Mouse (Mus musculus) Patski (cell line): ENCODE data around the gene Fam129b. TPM values are rescaled to one million over a fixed set of nuclear protein-coding genes. Genes with fewer than 3 reads are reported as not detected.
A peak's percentile ranks its signal among the peaks of the same experiment; 100 is the strongest.

Source experiments
- ATAC-seq: fragments of 100-300 bp; one replicate; pipeline ENCODE4 v1.8.0; 2021
- CTCF ChIA-PET: fragments of 350-600 bp; sonication (Branson Sonifier 250); formaldehyde crosslinking; loops from one replicate; lab custom pipeline; 2022; ENCODE audit warnings: inconsistent platforms; lab: Charles Lee
- POLR2A ChIA-PET: fragments of 350-600 bp; sonication (Branson Sonifier 250); formaldehyde crosslinking; loops from one replicate; lab custom pipeline; 2022; ENCODE audit warnings: antibody characterized with exemption, inconsistent platforms; lab: Charles Lee
- DNase-seq: peaks from one replicate; pipeline ENCODE4 v3.0.0-alpha.2; 2011; ENCODE audit warnings: low read depth, low spot score
- H3K27me3 ChIP-seq: fragments of 371-371 bp; one replicate; pipeline ENCODE4 v1.5.1; 2021
- CTCF ChIP-seq: fragments of 100-300 bp; IDR thresholded peaks from one replicate; pipeline ENCODE4 v1.5.1; 2021
- in situ Hi-C: fragments of 300-500 bp; cut with MboI; formaldehyde crosslinking; loops from 3 replicates; pipeline ENCODE4 v1.11.1; 2018; ENCODE audit warnings: low pct_unique_long_range_greater_than_20kb, mixed read lengths
- polyA plus RNA-seq: library from polyadenylated mRNA; unstranded; gene quantifications from one replicate; pipeline ENCODE4 v1.2.3, GENCODE M21; 2021

Fam129b gene
- polyA plus RNA-seq, 1 experiment from 2014 or later, result 170 TPM

DNA sequence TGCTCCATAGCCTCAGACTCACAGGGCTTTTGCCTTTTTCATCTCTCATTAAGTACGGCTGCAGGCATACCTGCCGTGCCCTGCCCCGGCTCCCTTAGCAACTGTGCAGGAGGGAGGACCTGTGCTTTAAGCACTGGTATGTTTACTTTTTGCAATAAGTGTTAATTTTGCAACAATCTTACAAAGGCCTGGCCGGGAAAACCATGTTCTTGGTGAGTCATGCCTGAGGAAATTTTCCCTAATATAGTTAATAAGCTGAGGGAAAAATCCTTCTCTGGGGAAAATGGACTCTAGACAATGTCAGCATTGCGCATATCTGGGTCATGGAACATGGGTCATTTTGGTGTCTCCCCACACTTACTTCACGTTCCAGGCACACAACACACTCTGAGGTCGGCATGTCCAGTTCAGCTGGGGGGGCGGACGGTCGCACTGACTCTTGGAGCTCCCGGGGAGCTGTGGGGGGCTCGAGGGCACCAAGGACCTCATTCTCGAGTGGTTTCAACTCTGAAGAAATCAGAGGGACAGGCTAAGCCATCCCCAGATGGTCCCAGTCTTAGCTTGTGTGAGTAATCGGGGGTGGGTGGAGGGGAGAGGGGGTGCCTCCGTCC lies 51.8 kb downstream of the Fam129b start:
- peak; percentile 78 for DNase-seq
- no peak for TF ChIP-seq CTCF
- H3K27me3 ChIP-seq, result no peaks in the 10 kb centered on the region
- ATAC-seq, result peak; percentile 8
- ChIA-PET CTCF (interaction anchor here (1.0 to 6.7 kb wide), 26 partner anchors 9 to 169 kb away, joined by 3 to 62 read pairs (median 5); no protein-coding TSS in a partner anchor), POLR2A (interaction anchor here (0.7 to 2.0 kb wide), 7 partner anchors 11 to 69 kb away, joined by 3 to 5 read pairs (median 3); no protein-coding TSS in a partner anchor)
- in situ Hi-C loops, result no loop called here

DNA sequence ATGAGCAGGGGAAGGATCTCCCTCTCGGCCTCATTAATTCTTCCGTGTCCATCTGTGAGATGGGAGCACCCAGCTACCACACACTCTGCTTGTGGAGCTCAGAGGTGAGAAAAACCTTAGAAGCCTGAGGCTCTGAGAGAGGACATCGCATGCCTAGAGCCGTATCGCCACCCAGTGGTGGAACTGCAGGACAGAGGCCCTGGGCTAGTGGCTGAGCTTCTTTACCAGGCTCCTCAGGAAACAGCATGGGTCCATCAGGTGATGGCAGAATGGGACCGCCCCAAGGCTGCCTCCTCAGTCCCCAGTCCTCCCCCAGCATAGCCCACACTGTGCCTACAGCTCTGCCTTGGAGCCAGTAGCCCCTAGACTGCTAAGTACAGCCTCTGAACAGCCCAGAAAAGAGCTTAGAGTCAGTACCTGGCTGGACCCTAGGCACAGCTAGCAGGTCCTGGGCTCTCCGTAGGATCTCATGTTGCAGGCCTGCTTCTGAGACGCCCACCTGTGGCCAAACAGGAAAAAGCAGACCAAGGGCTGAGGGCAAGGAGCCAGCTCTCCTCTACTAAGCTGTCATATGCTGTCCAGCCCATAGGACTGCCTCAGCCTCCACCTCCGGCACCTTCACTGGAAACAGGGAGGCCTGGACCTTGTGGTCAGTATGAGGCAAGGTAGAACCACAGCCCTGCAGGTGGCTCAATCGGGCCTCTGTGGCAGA lies 52.5 kb downstream of the Fam129b start:
- no peaks in the 10 kb centered on the region for H3K27me3 ChIP-seq
- no peak for TF ChIP-seq CTCF
- ATAC-seq, result peak; percentile 63
- ChIA-PET CTCF (interaction anchor here (0.8 to 6.7 kb wide), 29 partner anchors 9 to 171 kb away, joined by 3 to 62 read pairs (median 4); no protein-coding TSS in a partner anchor), POLR2A (interaction anchor here (0.7 to 2.0 kb wide), 7 partner anchors 11 to 69 kb away, joined by 3 to 5 read pairs (median 3); no protein-coding TSS in a partner anchor)
- in situ Hi-C loops, result no loop called here
- DNase-seq, result no peak

DNA sequence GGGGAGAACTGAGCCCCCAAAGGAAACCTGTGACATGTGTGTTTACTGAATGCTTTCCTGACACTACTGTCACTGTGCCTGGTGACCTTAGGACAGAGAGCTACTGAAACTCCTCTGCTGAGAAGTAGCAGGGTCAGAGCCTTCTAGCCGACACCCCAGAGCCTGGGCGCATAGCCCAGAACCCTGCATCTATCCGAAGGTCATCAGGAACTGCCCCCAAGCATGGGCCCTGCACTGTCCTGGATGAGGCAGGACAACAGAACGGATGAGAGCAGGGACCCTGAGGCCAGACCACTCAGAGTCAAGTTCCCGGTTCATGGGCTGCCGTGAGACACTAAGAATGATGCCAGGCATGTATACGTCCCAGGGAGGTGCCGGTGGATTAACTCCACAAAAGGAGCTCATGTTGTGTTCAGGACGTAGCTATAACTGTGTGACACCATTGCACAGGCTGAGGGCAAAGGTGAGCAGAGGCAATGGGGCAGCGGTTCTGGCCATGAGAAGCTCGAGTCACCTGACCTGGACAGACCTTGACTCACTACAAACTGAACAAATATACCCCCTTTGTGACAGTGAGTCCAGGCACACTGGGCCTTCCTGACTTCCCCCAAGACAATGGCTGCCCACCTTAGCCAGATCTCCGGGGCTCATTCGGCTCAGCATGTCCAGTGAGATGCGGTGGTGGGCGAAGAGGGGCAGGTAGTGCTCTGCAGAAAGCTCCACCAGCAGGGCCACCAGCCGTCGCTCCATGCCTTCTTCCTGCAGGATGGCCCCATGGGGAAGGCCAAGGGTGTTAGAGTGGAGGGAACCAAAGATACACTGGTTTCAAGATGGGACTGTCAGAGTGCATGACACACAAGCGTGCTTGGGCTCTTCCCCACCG lies 53.3 kb downstream of the Fam129b start:
- H3K27me3 ChIP-seq, result no peaks in the 10 kb centered on the region
- ATAC-seq, result no peak
- TF ChIP-seq CTCF, result no peak
- in situ Hi-C loops, result no loop called here
- no peak for DNase-seq
- POLR2A ChIA-PET, result interaction anchor here (0.8 to 1.3 kb wide), 5 partner anchors 15 to 70 kb away, joined by 3 to 5 read pairs (median 3); no protein-coding TSS in a partner anchor
- CTCF ChIA-PET, result interaction anchor here (0.8 to 6.7 kb wide), 24 partner anchors 8 to 171 kb away, joined by 3 to 62 read pairs (median 4); no protein-coding TSS in a partner anchor

DNA sequence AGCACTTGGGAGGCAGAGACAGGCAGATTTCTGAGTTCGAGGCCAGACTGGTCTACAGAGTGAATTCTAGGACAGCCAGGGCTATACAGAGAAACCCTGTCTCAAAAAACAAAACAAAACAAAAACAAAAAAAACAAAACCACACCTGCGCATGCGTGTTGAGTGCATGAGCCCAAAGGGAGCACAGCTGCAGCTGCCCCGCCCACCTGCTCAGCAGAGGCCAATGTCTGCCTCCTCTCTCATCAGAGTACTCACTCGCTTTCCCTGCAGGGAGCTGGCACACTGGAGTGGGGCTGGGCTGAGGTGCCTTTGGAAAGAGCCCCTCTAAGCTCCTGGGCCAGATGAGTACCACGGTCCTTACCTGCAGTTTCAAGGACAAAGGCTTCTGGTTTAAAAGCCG lies 55.8 kb downstream of the Fam129b start:
- in situ Hi-C loops, result loop anchor here (10.0 kb wide), 1 partner anchor 157 kb away; the partner anchor contains the start of genes Ptrh1 and Ttc16
- ChIA-PET CTCF (no interaction called here), POLR2A (no interaction called here)
- TF ChIP-seq CTCF, result no peak
- H3K27me3 ChIP-seq, result no peaks in the 10 kb centered on the region
- DNase-seq, result no peak
- no peak for ATAC-seq

DNA sequence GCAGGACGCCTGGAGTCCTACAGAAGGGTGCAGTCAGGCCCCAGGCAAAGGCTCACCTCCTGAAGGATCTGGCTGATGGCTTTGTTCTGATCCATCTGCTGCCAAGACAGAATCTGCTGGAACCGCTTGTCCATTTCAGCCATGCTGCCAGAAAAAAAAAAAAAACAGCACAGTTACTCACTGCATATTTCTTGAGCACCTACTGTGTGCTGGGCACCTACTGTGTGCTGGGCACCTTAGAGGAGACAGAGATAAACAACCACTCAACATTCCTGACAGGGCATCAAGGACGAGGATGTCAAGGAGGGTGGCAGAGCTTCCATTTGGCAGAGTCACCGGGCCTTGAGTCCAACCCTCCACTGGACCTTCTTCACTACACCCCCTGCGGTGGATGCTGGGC lies 62.8 kb downstream of the Fam129b start:
- DNase-seq, result no peak
- ChIA-PET CTCF (interaction anchor here (1.0 to 2.9 kb wide), 7 partner anchors 10 to 225 kb away, joined by 3 to 11 read pairs (median 4); no protein-coding TSS in a partner anchor), POLR2A (interaction anchor here (0.9 to 1.6 kb wide), 2 partner anchors 11 to 23 kb away, joined by 3 to 5 read pairs; no protein-coding TSS in a partner anchor)
- no peak for TF ChIP-seq CTCF
- H3K27me3 ChIP-seq, result no peaks in the 10 kb centered on the region
- no peak for ATAC-seq
- in situ Hi-C loops, result loop anchor here (10.0 kb wide), 1 partner anchor 164 kb away; the partner anchor contains the start of genes Ptrh1 and Ttc16

DNA sequence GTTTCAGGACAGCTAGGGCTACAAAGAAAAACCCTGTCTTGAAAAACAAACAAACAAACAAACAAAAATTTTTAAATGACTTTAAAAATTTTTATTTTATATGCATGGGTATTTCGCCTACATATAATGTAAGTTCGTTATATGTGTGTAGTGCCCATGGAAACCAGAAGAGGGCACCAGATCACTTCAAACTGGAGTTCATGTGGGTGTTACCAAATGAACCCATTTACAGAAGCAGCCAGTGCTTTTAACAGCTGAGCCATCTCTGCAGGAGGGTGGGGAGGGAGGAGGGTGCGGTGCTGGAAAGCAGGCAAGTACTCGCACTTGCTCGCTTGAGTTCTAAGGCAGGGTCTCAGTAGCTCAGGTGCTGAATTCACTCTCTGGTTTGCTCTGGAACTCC lies 63.5 kb downstream of the Fam129b start:
- POLR2A ChIA-PET, result interaction anchor here (0.9 to 1.6 kb wide), 3 partner anchors 12 to 23 kb away, joined by 3 to 5 read pairs (median 3); no protein-coding TSS in a partner anchor
- DNase-seq, result no peak

DNA sequence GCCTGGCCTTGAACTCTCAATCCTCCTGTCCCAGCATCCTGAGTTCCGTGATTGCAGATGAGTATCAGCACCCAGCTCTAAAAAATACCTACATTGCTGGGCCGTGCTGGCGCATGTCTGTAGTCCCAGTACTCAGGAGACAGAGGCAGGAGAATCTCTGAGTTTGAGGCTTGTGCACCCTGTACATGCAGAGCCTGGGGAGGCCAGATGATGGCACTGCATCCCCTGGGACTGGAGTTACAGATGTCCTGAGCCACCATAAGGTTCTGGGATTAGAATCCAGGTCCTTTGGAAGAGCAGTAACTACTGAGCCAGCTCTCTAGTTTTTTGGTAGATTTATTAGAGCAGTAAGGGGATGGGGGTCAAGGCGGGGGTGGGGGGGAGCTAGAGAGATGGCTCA lies 64.6 kb downstream of the Fam129b start:
- TF ChIP-seq CTCF, result no peak
- ATAC-seq (no peak), DNase-seq (no peak)
- H3K27me3 ChIP-seq, result no peaks in the 10 kb centered on the region
- CTCF ChIA-PET, result interaction anchor here (2.4 to 2.9 kb wide), 2 partner anchors 11 to 76 kb away, joined by 6 to 11 read pairs; no protein-coding TSS in a partner anchor
- in situ Hi-C loops, result no loop called here
- POLR2A ChIA-PET, result interaction anchor here (1.2 kb wide), 1 partner anchor 17 kb away, joined by 3 read pairs; no protein-coding TSS in a partner anchor

More for the DNA sequence above, 63.5 kb downstream of the Fam129b start:
- H3K27me3 ChIP-seq, result no peaks in the 10 kb centered on the region
- TF ChIP-seq CTCF, result no peak
- no peak for ATAC-seq
- CTCF ChIA-PET, result interaction anchor here (1.0 to 2.9 kb wide), 6 partner anchors 10 to 75 kb away, joined by 3 to 11 read pairs (median 5); no protein-coding TSS in a partner anchor
- in situ Hi-C loops, result loop anchor here (10.0 kb wide), 1 partner anchor 165 kb away; the partner anchor contains the start of genes Ptrh1 and Ttc16

DNA sequence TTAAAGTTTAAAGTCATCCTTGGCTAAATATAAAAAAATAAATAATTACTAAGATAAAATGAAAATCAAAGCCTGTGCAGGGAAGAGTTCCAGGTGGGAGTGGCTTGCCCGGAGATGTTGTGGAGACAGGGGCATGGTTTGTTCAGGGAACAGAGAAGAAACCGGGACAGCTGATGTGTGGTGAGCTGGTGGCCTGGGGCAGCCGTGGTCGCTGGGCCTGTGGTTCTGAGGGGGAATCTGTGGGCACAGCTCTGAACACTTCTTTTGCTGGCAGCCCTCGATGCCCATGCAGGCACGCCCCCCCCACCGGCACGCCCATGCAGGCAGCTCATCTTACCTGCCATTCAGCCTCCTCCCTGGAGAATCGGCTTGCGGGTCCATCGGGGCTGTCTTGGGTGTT lies 71.5 kb downstream of the Fam129b start:
- no peaks in the 10 kb centered on the region for H3K27me3 ChIP-seq
- ATAC-seq, result no peak
- ChIA-PET POLR2A (no interaction called here), CTCF (no interaction called here)
- DNase-seq, result no peak
- no peak for TF ChIP-seq CTCF
- in situ Hi-C loops, result no loop called here

DNA sequence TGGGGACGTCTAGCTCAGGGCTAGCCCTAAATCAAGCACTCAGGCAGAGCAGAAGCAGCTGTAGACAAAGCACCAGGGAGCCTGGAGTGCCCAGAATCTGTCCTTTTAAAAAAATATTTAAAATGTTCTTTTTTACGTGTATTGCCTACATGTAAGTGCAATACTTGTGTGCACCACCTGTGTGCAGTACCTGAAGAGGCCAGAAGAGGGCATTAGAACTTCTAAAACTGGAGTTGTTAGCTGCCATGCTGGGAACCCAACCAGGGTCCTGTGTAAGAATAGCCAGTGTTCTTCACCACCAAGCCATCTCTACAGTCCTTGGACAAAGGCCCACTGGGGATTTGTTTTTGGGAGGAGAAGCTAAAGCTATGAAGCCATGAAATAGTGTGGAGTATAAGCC lies 78.7 kb downstream of the Fam129b start:
- H3K27me3 ChIP-seq, result no peaks in the 10 kb centered on the region
- DNase-seq, result no peak
- TF ChIP-seq CTCF, result no peak
- in situ Hi-C loops, result no loop called here
- ChIA-PET POLR2A (no interaction called here), CTCF (interaction anchor here (0.8 to 1.3 kb wide), 3 partner anchors 13 to 16 kb away, joined by 3 to 4 read pairs (median 3); no protein-coding TSS in a partner anchor)
- no peak for ATAC-seq
